Mouse (Mus musculus) gastrocnemius, postnatal 10 days (tissue): ENCODE measurements around the gene Gm20388. TPM values are rescaled to one million over a fixed set of nuclear protein-coding genes. Genes with fewer than 3 reads are reported as not detected.

Experiments
- DNase-seq: peaks from one replicate; pipeline ENCODE4 v3.0.0; 2021; ENCODE audit warnings: mixed read lengths
- total RNA-seq, 2 experiments: library from RNA; stranded (reverse); gene quantifications; 2 replicates each; pipeline ENCODE4 v1.2.3; 2021

Gm20388 gene
- total RNA-seq, 2 experiments from 2014 or later = 2.9 to 6.0 TPM

- DNase-seq = no peak
These were observed 353.2 kb downstream of the Gm20388 start for GRCm38 (mm10) chr8:120263879-120264278.

- DNase-seq = no peak
These were observed 353.8 kb downstream of the Gm20388 start for GRCm38 (mm10) chr8:120264388-120264943.

- peak; percentile 75 for DNase-seq
These were observed 354.4 kb downstream of the Gm20388 start for GRCm38 (mm10) chr8:120264944-120265453.

- DNase-seq = peak; percentile 88
These were observed 354.8 kb downstream of the Gm20388 start for GRCm38 (mm10) chr8:120265471-120265870.

GRCm38 (mm10) chr8:120268541-120268980 is 357.9 kb downstream of the Gm20388 start:
- no peak for DNase-seq

GRCm38 (mm10) chr8:120270449-120270848 is 359.8 kb downstream of the Gm20388 start:
- peak; percentile 76 for DNase-seq

- DNase-seq = no peak
These were observed 362.8 kb downstream of the Gm20388 start for GRCm38 (mm10) chr8:120273430-120273829.

- peak; percentile 92 for DNase-seq
These were observed 365.6 kb downstream of the Gm20388 start for GRCm38 (mm10) chr8:120276051-120276890.

GRCm38 (mm10) chr8:120276891-120277426 is 366.3 kb downstream of the Gm20388 start:
- DNase-seq = peak; percentile 50

- DNase-seq = no peak
These were observed 367.4 kb downstream of the Gm20388 start for GRCm38 (mm10) chr8:120278009-120278408.

- no peak for DNase-seq
These were observed 368.8 kb downstream of the Gm20388 start for GRCm38 (mm10) chr8:120279418-120279817.

- peak; percentile 79 for DNase-seq
These were observed 370.8 kb downstream of the Gm20388 start for GRCm38 (mm10) chr8:120281487-120281886.

- DNase-seq = peak; percentile 48
These were observed 371.8 kb downstream of the Gm20388 start for GRCm38 (mm10) chr8:120282465-120282864.

- DNase-seq = no peak
These were observed 373.6 kb downstream of the Gm20388 start for GRCm38 (mm10) chr8:120284265-120284664.

- no peak for DNase-seq
These were observed 374.4 kb downstream of the Gm20388 start for GRCm38 (mm10) chr8:120285033-120285432.

- DNase-seq = no peak
These were observed 375.2 kb downstream of the Gm20388 start for GRCm38 (mm10) chr8:120285878-120286277.

- peak; percentile 73 for DNase-seq
These were observed 377.7 kb downstream of the Gm20388 start for GRCm38 (mm10) chr8:120288122-120288908.

GRCm38 (mm10) chr8:120289191-120289590 is 378.6 kb downstream of the Gm20388 start:
- no peak for DNase-seq

- DNase-seq = peak; percentile 69
These were observed 379.1 kb downstream of the Gm20388 start for GRCm38 (mm10) chr8:120289698-120290181.

- DNase-seq = no peak
These were observed 380.0 kb downstream of the Gm20388 start for GRCm38 (mm10) chr8:120290614-120291013.

- no peak for DNase-seq
These were observed 381.0 kb downstream of the Gm20388 start for GRCm38 (mm10) chr8:120291650-120292049.
